Mouse (Mus musculus): ENCODE measurements at regions not wholly inside any gene's neighbourhood (a gene's known extent, or its start where the extent isn't known, plus 50 kb on each side); places are given as distances from the start of the nearest gene placed in this dataset.

DNA sequence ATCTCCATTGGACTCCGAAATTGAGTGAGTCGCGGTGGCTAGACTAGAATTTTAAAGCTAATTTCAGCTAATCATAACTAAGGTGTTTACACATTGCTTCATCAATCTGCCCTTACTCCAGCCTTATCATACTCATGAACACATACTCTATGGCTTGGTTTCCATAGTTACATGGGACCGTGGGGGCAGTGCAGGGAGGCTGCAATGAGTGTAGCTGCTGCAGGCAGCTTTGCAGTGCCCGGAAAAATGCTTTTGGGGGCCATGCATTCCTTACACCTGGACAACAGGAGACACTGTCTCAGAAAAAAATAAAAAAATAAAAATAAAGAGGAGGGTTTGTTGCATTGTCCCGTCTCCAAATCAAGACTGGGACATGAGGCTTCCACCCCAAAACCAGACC lies 126.3 kb downstream of the Tmem17 start:
- no peak for TF ChIP-seq CTCF (IDR thresholded peaks at IDR 0.05; ENCODE audit: low read depth, low read length)
- TF ChIP-seq POLR2A (IDR thresholded peaks at IDR 0.05; ENCODE audit: insufficient read depth, low read length): no peak
- no peak for TF ChIP-seq EP300 (IDR thresholded peaks at IDR 0.05; ENCODE audit: insufficient read depth, low read depth, low read length)
